Mouse (Mus musculus) embryonic facial prominence, embryonic 11.5 days (tissue): ENCODE measurements at regions not wholly inside any gene's neighbourhood (a gene's known extent, or its start where the extent isn't known, plus 50 kb on each side); places are given as distances from the start of the nearest gene placed in this dataset.

Experiments
- ATAC-seq: fragments of 200-750 bp; cut with Nextera tagmentation; replicated peaks from 2 replicates; pipeline ENCODE4 v1.8.0; 2017; ENCODE audit warnings: low read depth; ENCODE audit not compliant: insufficient number of reproducible peaks, low FRiP score, low TSS enrichment
- DNase-seq: peaks from one replicate; pipeline ENCODE4 v3.0.0-alpha.2; 2015; ENCODE audit warnings: low spot score
- H3K27ac ChIP-seq: fragments of 300-500 bp; sonication (generic); replicated peaks from 2 replicates; pipeline ENCODE4 v1.5.1; 2014; ENCODE audit warnings: mild to moderate bottlenecking, low read depth, low read length, control low read depth
- H3K27me3 ChIP-seq: fragments of 300-500 bp; sonication (generic); 2 replicates; pipeline ENCODE4 v1.6.1; 2014; ENCODE audit warnings: mild to moderate bottlenecking, low read length, moderate library complexity, mixed read lengths; ENCODE audit not compliant: control insufficient read depth, insufficient read depth
- H3K36me3 ChIP-seq: fragments of 300-500 bp; sonication (generic); replicated peaks from 2 replicates; pipeline ENCODE4 v1.6.1; 2014; ENCODE audit warnings: low read depth, mild to moderate bottlenecking, low read length, moderate library complexity, mixed read lengths; ENCODE audit not compliant: control insufficient read depth, insufficient read depth
- H3K4me1 ChIP-seq: fragments of 300-500 bp; sonication (generic); 2 replicates; pipeline ENCODE4 v1.6.1; 2014; ENCODE audit warnings: low read length, mixed read lengths; ENCODE audit not compliant: control insufficient read depth, insufficient read depth
- H3K4me2 ChIP-seq: fragments of 300-500 bp; sonication (generic); 2 replicates; pipeline ENCODE4 v1.6.1; 2014; ENCODE audit warnings: low read depth, mild to moderate bottlenecking, control low read depth, low read length, moderate library complexity
- H3K4me3 ChIP-seq: fragments of 300-500 bp; sonication (generic); 2 replicates; pipeline ENCODE4 v1.5.1; 2014; ENCODE audit warnings: low read depth, low read length, control low read depth
- H3K9ac ChIP-seq: fragments of 300-500 bp; sonication (generic); replicated peaks from 2 replicates; pipeline ENCODE4 v1.6.1; 2014; ENCODE audit warnings: mild to moderate bottlenecking, control low read depth, low read length
- H3K9me3 ChIP-seq: fragments of 300-500 bp; sonication (generic); replicated peaks from 2 replicates; pipeline ENCODE4 v1.6.1; 2016; ENCODE audit warnings: mild to moderate bottlenecking, low read length, inconsistent platforms, mixed read lengths; ENCODE audit not compliant: control insufficient read depth
- WGBS: fragments of 180-500 bp; shearing (Covaris S2); extraction: QIAGEN DNeasy Blood & Tissue Kit; methylation state at CpG from one replicate; pipeline ENCODE4 v1.1.7; 2014; 5-methylcytosine and 5-hydroxymethylcytosine counted together

DNA sequence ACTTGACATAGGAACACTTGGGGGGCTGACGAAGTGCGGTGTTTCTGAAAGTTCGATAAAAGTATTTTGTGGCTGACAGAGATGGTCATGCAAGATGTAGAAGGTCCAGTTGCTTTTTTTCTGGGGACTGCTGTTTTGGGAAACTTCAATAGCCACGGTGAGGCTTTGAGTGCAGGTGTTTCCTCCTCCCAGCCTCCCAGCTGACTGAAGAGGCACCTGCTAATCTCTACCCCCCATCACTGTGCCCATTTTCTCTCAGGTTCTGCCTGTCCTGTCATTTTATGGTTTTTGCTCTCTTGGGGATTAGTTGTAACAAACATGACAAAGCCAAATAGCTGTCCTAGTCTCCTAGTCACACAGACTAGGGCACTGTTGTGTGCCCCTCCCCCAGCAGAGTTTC is 495.1 kb upstream of the Adgrl2 start:
- H3K4me1 ChIP-seq: no peaks in the 10 kb centered on the region
- ATAC-seq: no peak
- H3K36me3 ChIP-seq: no peaks in the 10 kb centered on the region
- no peaks in the 10 kb centered on the region for H3K9me3 ChIP-seq
- H3K4me3 ChIP-seq: no peak overlapping the region
- WGBS: 80% methylated on average over 4 of the region's 4 CpGs
- no peak overlapping the region for H3K27ac ChIP-seq
- H3K4me2 ChIP-seq: no peak overlapping the region
- no peak overlapping the region for H3K9ac ChIP-seq
- no peaks in the 10 kb centered on the region for H3K27me3 ChIP-seq
- DNase-seq: no peak

DNA sequence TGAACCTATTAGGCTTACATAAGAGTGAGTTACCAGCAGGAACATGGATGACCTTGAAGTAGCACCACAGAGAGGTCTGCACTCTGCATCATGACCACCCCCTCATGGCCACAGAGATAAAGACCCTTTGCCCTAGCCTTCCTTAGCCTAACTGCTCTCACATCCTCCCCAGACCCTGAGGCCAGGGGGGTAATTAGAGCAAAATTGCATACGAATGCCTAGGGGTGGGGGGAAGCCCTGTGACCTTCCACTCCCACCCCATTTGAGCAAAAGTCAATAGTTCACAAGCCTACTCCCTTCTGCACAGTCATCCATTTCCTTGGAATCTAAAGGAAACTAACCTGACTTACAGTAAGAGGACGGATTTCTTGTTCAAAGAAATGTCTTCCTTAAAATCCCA is 494.0 kb upstream of the Adgrl2 start:
- WGBS: 43% methylated on average over 2 of the region's 2 CpGs
- no peak for DNase-seq
- no peak overlapping the region for H3K27ac ChIP-seq
- no peak overlapping the region for H3K9ac ChIP-seq
- ATAC-seq: no peak
- no peak overlapping the region for H3K4me2 ChIP-seq
- H3K9me3 ChIP-seq: no peaks in the 10 kb centered on the region
- H3K36me3 ChIP-seq: no peaks in the 10 kb centered on the region
- H3K4me3 ChIP-seq: no peak overlapping the region
- H3K27me3 ChIP-seq: no peaks in the 10 kb centered on the region
- no peaks in the 10 kb centered on the region for H3K4me1 ChIP-seq

DNA sequence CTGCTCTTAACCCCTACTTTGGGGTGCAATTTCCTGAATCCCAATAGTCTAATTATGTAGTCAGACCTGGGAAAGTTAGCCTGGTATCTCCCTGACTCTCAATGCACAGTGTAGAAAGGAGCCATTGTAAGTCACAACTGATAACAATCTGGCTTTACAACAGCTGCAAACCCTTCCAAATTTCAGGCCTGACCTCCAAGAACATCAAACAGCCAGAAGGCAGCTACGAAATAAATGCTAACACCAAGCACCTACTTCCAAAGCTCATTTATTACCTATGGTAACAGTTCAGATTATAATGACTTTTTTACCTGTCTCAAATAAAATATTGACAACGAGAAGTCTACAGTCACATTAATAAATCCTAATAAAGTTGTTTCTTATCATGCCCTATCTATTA is 485.8 kb upstream of the Adgrl2 start:
- Histone ChIP-seq H3K4me2 (no peak overlapping the region), H3K4me3 (no peak overlapping the region), H3K36me3 (no peaks in the 10 kb centered on the region), H3K9me3 (no peaks in the 10 kb centered on the region), H3K27me3 (no peaks in the 10 kb centered on the region), H3K27ac (no peak overlapping the region), H3K4me1 (no peaks in the 10 kb centered on the region), H3K9ac (no peak overlapping the region)
- ATAC-seq (no peak), DNase-seq (no peak)
- 50% methylated on average over 2 of the region's 2 CpGs for WGBS

DNA sequence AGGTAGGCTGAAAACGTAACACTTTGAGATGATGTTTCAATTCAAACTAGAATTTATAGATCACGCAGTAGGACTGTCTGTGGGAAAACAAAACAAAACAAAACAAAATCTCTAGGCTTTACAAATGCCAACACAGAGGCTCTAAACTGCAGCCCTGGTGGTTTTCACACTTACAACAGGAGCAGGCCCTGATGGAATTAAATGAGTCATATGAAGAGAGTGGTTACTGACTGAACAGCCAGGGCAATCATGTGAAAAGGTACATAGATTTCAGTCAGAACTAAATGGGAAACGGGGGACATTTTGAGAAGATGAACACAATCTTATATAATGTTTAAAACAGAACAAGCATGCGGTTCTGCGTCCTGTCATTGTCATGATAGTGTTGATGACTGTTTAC is 476.6 kb upstream of the Adgrl2 start:
- H3K27ac ChIP-seq: no peak overlapping the region
- no peaks in the 10 kb centered on the region for H3K27me3 ChIP-seq
- no peak for DNase-seq
- no peak overlapping the region for H3K9ac ChIP-seq
- H3K4me3 ChIP-seq: no peak overlapping the region
- 93% methylated on average over 5 of the region's 5 CpGs for WGBS
- H3K4me1 ChIP-seq: no peaks in the 10 kb centered on the region
- no peaks in the 10 kb centered on the region for H3K9me3 ChIP-seq
- no peak overlapping the region for H3K4me2 ChIP-seq
- no peak for ATAC-seq
- no peaks in the 10 kb centered on the region for H3K36me3 ChIP-seq

DNA sequence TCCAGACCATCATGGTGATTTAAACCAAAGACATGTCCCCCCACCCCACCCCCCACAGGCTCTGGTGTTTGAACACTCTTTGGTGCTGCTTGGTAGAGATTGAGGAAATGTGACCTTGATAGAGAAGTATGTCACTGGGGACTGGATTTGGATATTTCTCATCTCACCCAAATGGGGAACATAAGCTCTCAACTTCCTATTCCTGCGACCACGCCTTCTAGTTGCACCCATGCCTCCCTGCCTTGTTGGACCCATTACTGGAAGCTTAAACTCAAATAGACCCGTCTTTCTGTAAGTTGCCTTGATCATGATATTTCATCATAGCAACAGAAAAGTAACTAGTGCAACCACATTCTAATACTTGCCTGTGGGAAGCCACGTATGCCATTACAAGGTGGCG is 474.2 kb upstream of the Adgrl2 start:
- H3K27ac ChIP-seq: no peak overlapping the region
- H3K4me3 ChIP-seq: no peak overlapping the region
- 0 out of 2 replicates have a peak, but pooled peaks cover 2% of the 10 kb centered on the region for H3K27me3 ChIP-seq
- H3K9me3 ChIP-seq: no peaks in the 10 kb centered on the region
- H3K4me1 ChIP-seq: no peaks in the 10 kb centered on the region
- H3K4me2 ChIP-seq: no peak overlapping the region
- no peak for ATAC-seq
- no peaks in the 10 kb centered on the region for H3K36me3 ChIP-seq
- H3K9ac ChIP-seq: no peak overlapping the region
- DNase-seq: no peak
- 95% methylated on average over 5 of the region's 5 CpGs for WGBS

DNA sequence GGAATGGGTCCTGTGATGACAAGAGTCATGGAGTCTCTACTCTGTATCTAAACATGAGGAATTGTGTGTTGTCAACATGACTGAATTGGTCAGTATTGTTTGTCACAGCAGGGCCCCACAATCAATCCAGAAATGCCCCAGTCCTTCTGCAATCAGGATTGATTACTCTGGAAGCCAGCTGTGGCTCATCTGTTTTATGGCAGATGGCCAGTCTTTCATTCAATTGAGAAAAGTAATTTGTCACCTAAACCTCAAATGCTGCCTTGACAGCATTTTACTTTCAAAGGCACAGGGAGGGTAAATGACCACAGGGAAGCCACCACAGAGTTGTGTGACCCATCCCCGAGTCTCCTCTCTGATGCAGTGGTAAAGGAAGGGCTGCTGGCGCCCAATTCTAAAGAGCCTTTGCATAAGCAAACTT is 471.8 kb upstream of the Adgrl2 start:
- 0 out of 2 replicates have a peak, but pooled peaks cover 2% of the 10 kb centered on the region for H3K27me3 ChIP-seq
- H3K9me3 ChIP-seq: no peaks in the 10 kb centered on the region
- ATAC-seq: no peak
- H3K4me2 ChIP-seq: no peak overlapping the region
- 61% methylated on average over 2 of the region's 2 CpGs for WGBS
- no peak for DNase-seq
- H3K9ac ChIP-seq: no peak overlapping the region
- H3K36me3 ChIP-seq: no peaks in the 10 kb centered on the region
- H3K4me3 ChIP-seq: no peak overlapping the region
- H3K27ac ChIP-seq: no peak overlapping the region
- no peaks in the 10 kb centered on the region for H3K4me1 ChIP-seq

DNA sequence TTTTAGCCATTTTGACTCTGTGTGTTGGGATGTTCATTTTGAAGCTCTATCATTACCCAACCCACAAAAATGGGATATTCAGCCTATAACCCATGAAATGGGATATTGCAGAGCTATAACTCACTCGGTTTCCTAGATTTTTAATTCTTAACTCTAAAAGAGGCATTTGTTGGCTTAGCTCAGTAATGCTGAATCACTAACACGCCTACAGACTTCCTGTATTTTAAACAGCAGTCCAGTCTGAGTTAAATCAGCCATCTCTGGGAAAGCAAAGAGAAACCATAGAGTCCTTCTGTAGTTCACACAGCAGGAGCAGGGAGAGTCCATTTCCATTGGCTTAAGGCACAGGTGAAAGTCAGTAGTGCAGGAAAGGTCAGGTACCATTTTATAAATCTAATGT is 471.3 kb upstream of the Adgrl2 start:
- Histone ChIP-seq H3K27ac (no peak overlapping the region), H3K4me1 (no peaks in the 10 kb centered on the region), H3K4me2 (no peak overlapping the region), H3K27me3 (0 out of 2 replicates have a peak, but pooled peaks cover 2% of the 10 kb centered on the region), H3K9me3 (no peaks in the 10 kb centered on the region), H3K4me3 (no peak overlapping the region), H3K36me3 (no peaks in the 10 kb centered on the region), H3K9ac (no peak overlapping the region)
- DNase-seq (no peak), ATAC-seq (no peak)
- 79% methylated on average over 2 of the region's 2 CpGs for WGBS

DNA sequence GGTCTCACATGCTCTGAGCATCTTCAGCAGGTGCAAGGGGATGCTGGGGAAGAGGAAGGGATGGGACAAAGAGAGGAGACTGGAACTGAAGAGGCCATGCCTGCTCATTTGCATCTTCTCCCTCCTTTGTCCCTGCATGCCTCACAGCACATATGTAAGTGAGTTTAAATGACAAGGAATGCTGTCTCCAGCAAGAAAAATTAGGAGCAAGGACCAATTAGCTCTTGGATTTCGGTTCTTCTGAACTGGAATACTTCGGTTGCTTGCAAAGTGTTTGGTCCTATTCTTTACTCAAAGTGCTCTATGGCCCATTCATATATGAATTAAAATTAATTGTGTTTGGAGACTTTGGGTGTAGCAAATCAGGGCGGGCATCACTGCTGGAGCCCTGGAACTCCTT is 459.0 kb upstream of the Adgrl2 start:
- Histone ChIP-seq H3K27ac (no peak overlapping the region), H3K4me3 (no peak overlapping the region), H3K36me3 (no peaks in the 10 kb centered on the region), H3K4me2 (no peak overlapping the region), H3K27me3 (no peaks in the 10 kb centered on the region), H3K9ac (no peak overlapping the region), H3K9me3 (no peaks in the 10 kb centered on the region), H3K4me1 (no peaks in the 10 kb centered on the region; the same call in 1 of the 2 replicates)
- no peak for ATAC-seq
- WGBS: 80% methylated on average over 3 of the region's 3 CpGs
- DNase-seq: no peak
